Comparison of ENCODE assay signal across 8 mouse cellular contexts in the genomic region with DNA sequence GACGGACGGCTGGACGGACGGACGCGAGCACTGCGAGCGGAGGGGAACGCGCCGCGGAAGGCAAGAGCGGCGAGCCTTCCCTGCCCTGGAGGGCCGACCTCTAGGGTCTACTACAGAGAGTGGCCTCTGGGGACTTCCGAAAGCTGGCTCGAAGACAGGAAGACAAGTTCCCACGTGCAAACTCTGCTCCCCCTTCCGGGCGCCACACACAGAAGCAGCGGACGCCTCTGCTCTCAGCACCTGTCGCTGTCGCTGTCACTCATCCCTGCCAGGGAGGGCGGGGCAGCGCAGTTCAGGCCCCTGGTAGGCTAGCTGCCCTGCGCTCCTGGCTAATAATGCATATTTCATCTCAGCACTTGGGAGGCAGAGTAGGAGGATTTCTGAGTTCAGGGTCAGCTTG. TPM values are rescaled to one million over a fixed set of nuclear protein-coding genes. Genes with fewer than 3 reads are reported as not detected.
DNase-seq lines count a peak whose midpoint lies in the region; ATAC-seq lines count a peak whose summit lies in the region.

No protein-coding gene starts in this region.

- no peaks in the 10 kb centered on the region for H3K36me3 ChIP-seq in heart, embryonic 10.5 days
- H3K36me3 ChIP-seq in lung, embryonic 15.5 days = no peaks in the 10 kb centered on the region

- H3K9ac ChIP-seq in lung, embryonic 15.5 days = no peak overlapping the region

- peaks cover 14% of the 10 kb centered on the region for H3K4me1 ChIP-seq in heart, embryonic 10.5 days
- peaks cover 11% of the 10 kb centered on the region for H3K4me1 ChIP-seq in lung, embryonic 15.5 days

- ATAC-seq in lung, embryonic 15.5 days (ENCODE audit: borderline replicate concordance, extremely low read depth, low FRiP score, low TSS enrichment) = peak; percentile 70; the same call in 1 of the 2 replicates
- ATAC-seq in neutrophil, adult 5-6 weeks (ENCODE audit: extremely low read depth, insufficient number of reproducible peaks, low FRiP score, poor library complexity, severe bottlenecking) = peak; percentile 97

- DNase-seq in ovary, postnatal 36 days (ENCODE audit: low spot score) = peak; percentile 20
- DNase-seq in ovary, adult 18-20 months (ENCODE audit: low spot score) = no peak
- peak; percentile 71 for DNase-seq in embryo, embryonic 11 days
- DNase-seq in heart, embryonic 10.5 days (ENCODE audit: low spot score) = peak; percentile 76
- DNase-seq in kidney, adult 9 months = peak; percentile 63
- DNase-seq in left cerebral cortex, adult 9 months (ENCODE audit: low spot score in 2 of 2) = no peak

- no peaks in the 10 kb centered on the region; the same call in 1 of the 2 replicates for H3K9me3 ChIP-seq in heart, embryonic 10.5 days
- peaks cover 6% of the 10 kb centered on the region; the same call in 1 of the 2 replicates for H3K9me3 ChIP-seq in lung, embryonic 15.5 days

- peak overlapping the region; percentile 65 for H3K4me3 ChIP-seq in heart, embryonic 10.5 days
- H3K4me3 ChIP-seq in lung, embryonic 15.5 days = peak overlapping the region; percentile 50

- H3K27ac ChIP-seq in heart, embryonic 10.5 days = peak overlapping the region; percentile 37
- H3K27ac ChIP-seq in lung, embryonic 15.5 days = no peak overlapping the region

- peaks cover 32% of the 10 kb centered on the region for H3K27me3 ChIP-seq in heart, embryonic 10.5 days (ENCODE audit: insufficient read depth, poor library complexity, severe bottlenecking)
- H3K27me3 ChIP-seq in lung, embryonic 15.5 days = peaks cover 31% of the 10 kb centered on the region

- H3K4me2 ChIP-seq in lung, embryonic 15.5 days = peak overlapping the region; percentile 76

- 3% methylated on average over 27 of the region's 27 CpGs for WGBS in heart, embryonic 10.5 days
- WGBS in lung, embryonic 15.5 days = 4% methylated on average over 27 of the region's 27 CpGs

RNA-seq across cellular contexts. Expression of gene Boll, which starts 0.3 kb away (rescaled TPM):
- polyA plus RNA-seq in heart, embryonic 10.5 days (2016; fragmentation: Nextera tagmentation; extraction: Ambion mirVana) = 0.70 and 0.72 TPM in 2 replicates
- 0.20 and 0.36 TPM in 2 replicates for polyA plus RNA-seq in lung, embryonic 15.5 days (2015; fragmentation: Nextera tagmentation; extraction: Ambion mirVana)
- 2.4 TPM in 1 of 2 replicates, not detected in the other for total RNA-seq in neutrophil, adult 5-6 weeks (2017)

RNA-seq across cellular contexts. Expression of gene Plcl1, which starts 42.1 kb away (rescaled TPM):
- 0.60 and 0.77 TPM in 2 replicates for polyA plus RNA-seq in heart, embryonic 10.5 days (2016; fragmentation: Nextera tagmentation; extraction: Ambion mirVana)
- 2.0 and 2.2 TPM in 2 replicates for polyA plus RNA-seq in lung, embryonic 15.5 days (2015; fragmentation: Nextera tagmentation; extraction: Ambion mirVana)
- total RNA-seq in neutrophil, adult 5-6 weeks (2017) = 0.37 and 0.58 TPM in 2 replicates

Comparison
In these comparisons a context has a peak if more than half of its experiments do, and no peak if none do; other contexts are left out.
1. DNase-seq: peak in ovary, postnatal 36 days (single experiment), embryo, embryonic 11 days (single experiment), heart, embryonic 10.5 days (single experiment) and kidney, adult 9 months (single experiment); none in ovary, adult 18-20 months (single experiment) and left cerebral cortex, adult 9 months (0 of 2).